Mouse (Mus musculus): ENCODE measurements around the gene Pla2g1b. TPM values are rescaled to one million over a fixed set of nuclear protein-coding genes. Genes with fewer than 3 reads are reported as not detected.

Gene Pla2g1b
- polyA plus RNA-seq, 2 experiments, result not detected

- H3K36me3 ChIP-seq (ENCODE audit: control insufficient read depth, insufficient read depth, low read length), result peaks cover 19% of the 10 kb centered on the region
- H3K4me3 ChIP-seq (replicated peaks; ENCODE audit: low read length), result no peak overlapping the region
- no peak for ATAC-seq (ENCODE audit: low FRiP score, low read depth)
- no peaks in the 10 kb centered on the region for H3K9me3 ChIP-seq (ENCODE audit: control insufficient read depth, low read length)
- no peak for DNase-seq (ENCODE audit: low spot score)
- TF ChIP-seq POLR2A (IDR thresholded peaks at IDR 0.05; ENCODE audit: borderline replicate concordance, extremely low read depth, insufficient read depth, insufficient read length), result no peak
- no peaks in the 10 kb centered on the region for H3K27me3 ChIP-seq (ENCODE audit: control insufficient read depth, insufficient read depth, low read length)
- WGBS, result 95% methylated on average over 16 of the region's 16 CpGs
- H3K4me2 ChIP-seq (replicated peaks; ENCODE audit: low read depth, low read length, severe bottlenecking), result no peak overlapping the region
- no peak overlapping the region for H3K9ac ChIP-seq (ENCODE audit: low read depth, low read length, severe bottlenecking)
- 0 out of 2 replicates have a peak overlapping the region, but pooled peaks have one; percentile 2 for H3K27ac ChIP-seq (replicated peaks; ENCODE audit: low read depth, low read length)
- peaks cover 41% of the 10 kb centered on the region for H3K4me1 ChIP-seq (ENCODE audit: control insufficient read depth, insufficient read depth, low read length)
Measured at GRCm38 (mm10) chr5:115513721-115514120, 47.7 kb downstream of the Pla2g1b start.

GRCm38 (mm10) chr5:115514346-115514745 lies 48.3 kb downstream of the Pla2g1b start:
- no peak overlapping the region for H3K9ac ChIP-seq (ENCODE audit: low read depth, low read length, severe bottlenecking)
- H3K36me3 ChIP-seq (ENCODE audit: control insufficient read depth, insufficient read depth, low read length), result peaks cover 19% of the 10 kb centered on the region
- no peaks in the 10 kb centered on the region for H3K27me3 ChIP-seq (ENCODE audit: control insufficient read depth, insufficient read depth, low read length)
- H3K9me3 ChIP-seq (ENCODE audit: control insufficient read depth, low read length), result no peaks in the 10 kb centered on the region
- no peak for ATAC-seq (ENCODE audit: low FRiP score, low read depth)
- no peak overlapping the region for H3K4me3 ChIP-seq (replicated peaks; ENCODE audit: low read length)
- peak overlapping the region; percentile 92 for H3K27ac ChIP-seq (replicated peaks; ENCODE audit: low read depth, low read length)
- peak overlapping the region; percentile 44 for H3K4me2 ChIP-seq (replicated peaks; ENCODE audit: low read depth, low read length, severe bottlenecking)
- 59% methylated on average over 6 of the region's 6 CpGs for WGBS
- no peak for TF ChIP-seq POLR2A (IDR thresholded peaks at IDR 0.05; ENCODE audit: borderline replicate concordance, extremely low read depth, insufficient read depth, insufficient read length)
- peaks cover 34% of the 10 kb centered on the region for H3K4me1 ChIP-seq (ENCODE audit: control insufficient read depth, insufficient read depth, low read length)
- DNase-seq (ENCODE audit: low spot score), result no peak

GRCm38 (mm10) chr5:115514896-115515587 lies 49.0 kb downstream of the Pla2g1b start:
- DNase-seq (ENCODE audit: low spot score) (peak; percentile 93), ATAC-seq (ENCODE audit: low FRiP score, low read depth) (peak; percentile 84)
- no peak overlapping the region for H3K9ac ChIP-seq (ENCODE audit: low read depth, low read length, severe bottlenecking)
- H3K4me3 ChIP-seq (replicated peaks; ENCODE audit: low read length), result peak overlapping the region; percentile 11
- no peak for TF ChIP-seq POLR2A (IDR thresholded peaks at IDR 0.05; ENCODE audit: borderline replicate concordance, extremely low read depth, insufficient read depth, insufficient read length)
- no peaks in the 10 kb centered on the region for H3K27me3 ChIP-seq (ENCODE audit: control insufficient read depth, insufficient read depth, low read length)
- peaks cover 27% of the 10 kb centered on the region for H3K4me1 ChIP-seq (ENCODE audit: control insufficient read depth, insufficient read depth, low read length)
- H3K9me3 ChIP-seq (ENCODE audit: control insufficient read depth, low read length), result no peaks in the 10 kb centered on the region
- H3K4me2 ChIP-seq (replicated peaks; ENCODE audit: low read depth, low read length, severe bottlenecking), result peak overlapping the region; percentile 44
- H3K27ac ChIP-seq (replicated peaks; ENCODE audit: low read depth, low read length), result peak overlapping the region; percentile 92
- WGBS, result 18% methylated on average over 20 of the region's 20 CpGs
- peaks cover 19% of the 10 kb centered on the region for H3K36me3 ChIP-seq (ENCODE audit: control insufficient read depth, insufficient read depth, low read length)

- Histone ChIP-seq H3K4me3 (replicated peaks; ENCODE audit: low read length) (no peak overlapping the region), H3K4me2 (replicated peaks; ENCODE audit: low read depth, low read length, severe bottlenecking) (no peak overlapping the region), H3K27me3 (ENCODE audit: control insufficient read depth, insufficient read depth, low read length) (no peaks in the 10 kb centered on the region), H3K36me3 (ENCODE audit: control insufficient read depth, insufficient read depth, low read length) (peaks cover 19% of the 10 kb centered on the region), H3K9ac (ENCODE audit: low read depth, low read length, severe bottlenecking) (no peak overlapping the region), H3K9me3 (ENCODE audit: control insufficient read depth, low read length) (no peaks in the 10 kb centered on the region), H3K27ac (replicated peaks; ENCODE audit: low read depth, low read length) (peak overlapping the region; percentile 26; the same call in 1 of the 2 replicates), H3K4me1 (ENCODE audit: control insufficient read depth, insufficient read depth, low read length) (peaks cover 24% of the 10 kb centered on the region)
- no peak for ATAC-seq (ENCODE audit: low FRiP score, low read depth)
- no peak for DNase-seq (ENCODE audit: low spot score)
- WGBS, result 85% methylated on average over 32 of the region's 32 CpGs
- no peak for TF ChIP-seq POLR2A (IDR thresholded peaks at IDR 0.05; ENCODE audit: borderline replicate concordance, extremely low read depth, insufficient read depth, insufficient read length)
Measured at GRCm38 (mm10) chr5:115516081-115516907, 50.2 kb downstream of the Pla2g1b start.

GRCm38 (mm10) chr5:115516908-115517307 lies 50.8 kb downstream of the Pla2g1b start:
- TF ChIP-seq POLR2A (IDR thresholded peaks at IDR 0.05; ENCODE audit: borderline replicate concordance, extremely low read depth, insufficient read depth, insufficient read length), result no peak
- H3K4me2 ChIP-seq (replicated peaks; ENCODE audit: low read depth, low read length, severe bottlenecking), result no peak overlapping the region
- peaks cover 30% of the 10 kb centered on the region for H3K4me1 ChIP-seq (ENCODE audit: control insufficient read depth, insufficient read depth, low read length)
- 88% methylated on average over 7 of the region's 7 CpGs for WGBS
- H3K4me3 ChIP-seq (replicated peaks; ENCODE audit: low read length), result no peak overlapping the region
- H3K36me3 ChIP-seq (ENCODE audit: control insufficient read depth, insufficient read depth, low read length), result peaks cover 16% of the 10 kb centered on the region
- no peak for ATAC-seq (ENCODE audit: low FRiP score, low read depth)
- no peak for DNase-seq (ENCODE audit: low spot score)
- no peak overlapping the region for H3K27ac ChIP-seq (replicated peaks; ENCODE audit: low read depth, low read length)
- H3K27me3 ChIP-seq (ENCODE audit: control insufficient read depth, insufficient read depth, low read length), result no peaks in the 10 kb centered on the region
- no peaks in the 10 kb centered on the region for H3K9me3 ChIP-seq (ENCODE audit: control insufficient read depth, low read length)
- no peak overlapping the region for H3K9ac ChIP-seq (ENCODE audit: low read depth, low read length, severe bottlenecking)
